Mouse (Mus musculus): Measurements from ENCODE around the gene Fcmr.

DNA sequence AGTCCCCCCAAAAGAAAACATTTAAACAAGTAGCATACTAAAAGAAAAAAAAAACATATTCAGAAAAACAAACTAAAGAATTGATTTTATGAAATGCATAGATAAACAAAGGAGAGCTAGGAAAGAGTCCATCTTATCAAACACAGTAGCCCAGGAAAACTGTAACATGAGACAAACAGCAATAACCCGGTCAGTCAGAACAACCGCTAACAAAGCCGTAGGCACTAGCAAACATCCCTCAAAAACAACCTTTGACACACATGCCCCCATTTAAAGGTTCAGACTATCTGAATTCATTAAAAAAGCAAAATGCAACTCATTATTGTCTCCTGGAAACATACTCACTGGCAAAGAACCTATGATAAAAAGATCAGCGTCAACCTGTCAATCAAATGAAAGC lies 8.0 kb upstream of the Fcmr start:
- TF ChIP-seq CTCF (IDR thresholded peaks at IDR 0.05; ENCODE audit: control insufficient read depth, insufficient read depth, insufficient read length) (no peak), USF1 (IDR thresholded peaks at IDR 0.05; ENCODE audit: low read depth) (no peak)

Data from C2C12 (cell line).